Mouse (Mus musculus) gastrocnemius, adult 2 months (tissue): Measurements from ENCODE around the gene Dpep3. TPM values are rescaled to one million over a fixed set of nuclear protein-coding genes. Genes with fewer than 3 reads are reported as not detected.
"Not testable (repeated sequence)": the region's sequence is repeated elsewhere in the genome, so short reads cannot be mapped to it uniquely, and the experiment has no call there.

Experiments
- DNase-seq: peaks from one replicate; pipeline ENCODE4 v3.0.0; 2022
- H3K27ac ChIP-seq: fragments of 200-600 bp; 2 replicates; pipeline ENCODE4 v1.8.1; 2022; ENCODE audit warnings: mild to moderate bottlenecking
- H3K4me3 ChIP-seq: fragments of 200-600 bp; 2 replicates; pipeline ENCODE4 v1.8.1; 2022; ENCODE audit warnings: mild to moderate bottlenecking, moderate library complexity
- CTCF ChIP-seq: fragments of 200-600 bp; IDR thresholded peaks from 2 replicates; pipeline ENCODE4 v1.8.1; 2022; ENCODE audit warnings: antibody characterized with exemption, mild to moderate bottlenecking, moderate library complexity
- intact Hi-C: fragments of 180-260 bp; cut with DNase I; formaldehyde crosslinking; loops from one replicate; pipeline ENCODE4 v1.15.1; 2025
- long read RNA-seq, 2 experiments: library from polyadenylated mRNA; stranded (forward); transcript quantifications; one replicate each; pipeline ENCODE4 v2.0.0; 2021
- total RNA-seq, 2 experiments: library from RNA; stranded (reverse); gene quantifications; 2 replicates each; pipeline ENCODE4 v1.2.3; 2021

Dpep3 gene
- under 1 TPM in 1 of 2 experiments, not detected in 1; 0.17 TPM for total RNA-seq
- long read RNA-seq, experiment 1: 0 reads
- long read RNA-seq, experiment 2: 0 reads

DNA sequence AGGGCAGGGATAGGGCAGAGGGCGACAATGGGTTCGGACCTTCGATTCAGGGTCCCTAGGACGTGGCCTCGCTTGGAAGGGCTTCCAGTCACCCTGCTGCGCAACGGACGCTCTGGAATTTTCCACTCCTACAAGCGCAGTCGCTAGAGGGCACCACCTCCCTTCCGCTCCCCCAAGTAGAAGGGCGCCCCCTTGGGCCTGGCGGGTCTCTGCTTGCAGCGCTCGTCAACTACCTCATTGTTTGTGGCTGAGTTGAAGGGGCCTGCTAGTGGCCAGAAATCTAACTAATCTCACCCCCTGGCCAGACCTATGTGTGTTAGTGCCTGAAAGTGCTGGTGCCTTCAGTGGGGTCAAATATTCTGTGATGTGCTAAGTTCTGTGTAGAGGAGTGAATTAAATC, at the start of gene Dpep3:
Gene Dpep3 (minus strand): TSS at position 105 of the 400 bp plus-strand sequence.
- DNase-seq: no peak
- Histone ChIP-seq H3K4me3 (no peak within 1 kb of the TSS), H3K27ac (no peak within 1 kb of the TSS)
- TF ChIP-seq CTCF: no peak
- intact Hi-C loops: no loop called here

DNA sequence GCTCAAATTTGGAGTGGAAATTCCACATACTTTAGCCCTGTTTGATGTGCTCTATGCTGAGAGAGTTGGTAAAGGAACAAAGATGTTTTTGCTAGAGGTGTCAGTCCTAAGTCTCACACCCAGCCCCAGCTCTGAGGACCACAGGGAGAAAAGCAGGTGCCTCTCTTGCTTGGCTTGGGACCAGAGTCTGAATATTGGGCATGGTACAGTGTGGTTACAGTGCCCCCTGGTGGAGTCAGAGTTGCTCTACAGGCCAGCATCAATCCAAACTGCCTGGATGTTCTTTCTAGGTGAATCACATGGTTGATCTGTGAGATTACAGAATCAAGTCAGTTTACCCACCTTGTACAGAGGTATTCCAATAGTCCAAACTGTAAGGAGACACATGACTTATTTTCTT, 43.3 kb upstream of the Dpep3 start:
- intact Hi-C loops: loop anchor here (1.0 to 5.0 kb wide), 3 partner anchors 31 to 310 kb away; partner anchors contain the start of gene Dus2
- Histone ChIP-seq H3K27ac (no peak overlapping the region), H3K4me3 (no peak overlapping the region)
- no peak; the same call in 1 of the 2 replicates for TF ChIP-seq CTCF
- DNase-seq: peak; percentile 74

DNA sequence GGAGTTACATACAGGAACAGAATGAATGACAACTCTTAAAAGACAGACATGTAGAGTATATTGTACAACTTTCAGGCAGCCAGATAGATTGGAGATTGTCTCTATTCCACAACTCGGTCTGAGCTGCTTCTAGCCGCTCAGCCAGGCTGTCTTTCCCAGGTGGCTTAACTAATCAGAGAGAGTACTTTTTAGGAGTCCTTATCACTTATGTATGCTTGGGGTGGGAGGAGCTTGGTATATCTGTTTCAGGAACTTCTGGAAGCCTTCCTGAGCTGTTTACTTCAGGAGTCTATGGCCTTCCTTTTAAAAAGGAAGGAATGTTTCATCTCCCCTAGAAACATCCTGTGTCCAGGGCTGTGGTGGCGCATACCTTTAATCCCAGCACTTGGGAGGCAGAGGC, 38.8 kb upstream of the Dpep3 start:
- Histone ChIP-seq H3K27ac (no peak overlapping the region), H3K4me3 (no peak overlapping the region)
- no peak for TF ChIP-seq CTCF
- intact Hi-C loops: no loop called here
- no peak for DNase-seq

DNA sequence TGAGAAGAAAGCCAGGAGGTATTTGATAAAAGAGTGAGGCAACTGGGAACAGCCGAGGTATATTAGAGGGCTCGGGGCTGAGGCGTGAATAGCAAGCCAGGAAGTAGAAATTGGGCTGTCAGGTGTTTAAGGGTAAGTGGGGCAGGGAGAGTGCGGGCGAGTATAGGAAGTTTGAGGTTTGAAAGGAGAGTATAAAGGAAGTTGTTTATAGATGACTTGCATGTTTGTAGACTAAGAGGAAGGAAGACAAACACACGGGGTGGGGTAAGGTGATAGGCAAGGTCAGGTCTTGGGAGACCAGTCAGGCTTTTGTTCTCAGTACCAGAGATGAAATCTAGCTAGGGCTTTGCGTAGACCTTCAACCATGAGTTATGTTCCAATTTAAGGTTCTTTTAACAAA, 37.9 kb upstream of the Dpep3 start:
- intact Hi-C loops: no loop called here
- Histone ChIP-seq H3K4me3 (no peak overlapping the region), H3K27ac (no peak overlapping the region)
- TF ChIP-seq CTCF: no peak
- DNase-seq: no peak

DNA sequence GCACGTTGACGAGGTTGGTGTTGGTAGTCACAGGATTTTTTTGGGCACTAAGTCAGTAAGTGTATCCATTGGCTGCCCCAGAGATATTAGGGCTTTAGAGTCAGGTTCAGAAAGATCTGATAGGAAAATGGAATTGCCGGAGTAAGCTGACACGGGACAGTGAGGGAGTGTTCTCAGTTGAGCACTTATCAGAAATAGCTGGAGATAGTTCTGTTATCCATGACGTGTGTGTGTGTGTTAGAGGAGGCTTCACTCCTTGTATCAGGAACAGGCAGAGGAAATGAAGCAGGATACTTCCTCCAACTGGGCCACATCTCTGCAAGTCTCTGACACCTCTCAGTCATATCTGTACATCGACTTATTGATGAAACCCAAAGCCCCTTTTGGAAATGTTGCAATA, 37.1 kb upstream of the Dpep3 start:
- TF ChIP-seq CTCF: no peak
- intact Hi-C loops: no loop called here
- H3K4me3 ChIP-seq: no peak overlapping the region
- H3K27ac ChIP-seq: no peak overlapping the region
- DNase-seq: no peak

DNA sequence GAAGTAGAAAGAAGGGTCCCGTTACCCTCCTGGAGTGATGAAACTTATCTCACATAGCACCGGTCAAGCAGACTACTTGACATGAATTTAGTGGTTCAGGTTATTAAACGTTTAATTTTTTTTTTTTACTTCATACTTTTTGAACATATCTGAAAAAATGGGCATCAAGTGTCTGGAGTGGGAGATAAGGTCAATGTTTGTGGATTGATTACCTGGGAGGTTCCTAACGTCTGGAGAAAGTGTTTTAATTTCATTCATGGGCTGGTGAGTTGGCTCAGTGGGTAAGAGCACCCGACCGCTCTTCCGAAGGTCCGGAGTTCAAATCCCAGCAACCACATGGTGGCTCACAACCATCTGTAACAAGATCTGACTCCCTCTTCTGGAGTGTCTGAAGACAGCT, 33.0 kb upstream of the Dpep3 start:
- not testable (repeated sequence) for H3K27ac ChIP-seq, DNase-seq
- H3K4me3 ChIP-seq: peak overlapping the region; percentile 93; the same call in 1 of the 2 replicates
- intact Hi-C loops: loop anchor here (5.0 kb wide), 1 partner anchor 75 kb away; the partner anchor contains the start of gene Psmb10

DNA sequence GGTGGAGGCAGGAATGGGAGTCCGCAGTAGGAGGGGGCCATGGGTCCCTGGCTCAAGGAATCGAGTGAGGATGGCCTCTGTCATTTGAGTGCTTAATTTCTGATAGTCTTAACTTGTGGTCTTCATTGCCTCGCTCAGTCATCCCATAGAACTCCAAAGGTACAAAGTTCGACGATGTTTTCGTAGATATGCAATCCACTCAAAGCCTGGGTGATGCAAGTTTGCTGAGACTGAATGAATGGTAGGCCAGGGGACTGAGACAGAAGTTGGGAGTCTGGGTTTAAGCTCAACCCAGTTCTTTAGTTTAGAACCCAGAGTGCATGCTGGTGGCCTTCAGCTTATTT, 32.4 kb upstream of the Dpep3 start, which contains the start of gene Ddx28:
Gene Ddx28 (minus strand): TSS at position 240 of the 344 bp plus-strand sequence.
- Histone ChIP-seq H3K4me3 (peak within 1 kb of the TSS; percentile 93), H3K27ac (peak within 1 kb of the TSS; percentile 91)
- no peak for TF ChIP-seq CTCF
- intact Hi-C loops: loop anchor here (1.0 to 5.0 kb wide), 2 partner anchors 74 to 110 kb away; partner anchors contain the start of gene Psmb10
- no peak for DNase-seq

DNA sequence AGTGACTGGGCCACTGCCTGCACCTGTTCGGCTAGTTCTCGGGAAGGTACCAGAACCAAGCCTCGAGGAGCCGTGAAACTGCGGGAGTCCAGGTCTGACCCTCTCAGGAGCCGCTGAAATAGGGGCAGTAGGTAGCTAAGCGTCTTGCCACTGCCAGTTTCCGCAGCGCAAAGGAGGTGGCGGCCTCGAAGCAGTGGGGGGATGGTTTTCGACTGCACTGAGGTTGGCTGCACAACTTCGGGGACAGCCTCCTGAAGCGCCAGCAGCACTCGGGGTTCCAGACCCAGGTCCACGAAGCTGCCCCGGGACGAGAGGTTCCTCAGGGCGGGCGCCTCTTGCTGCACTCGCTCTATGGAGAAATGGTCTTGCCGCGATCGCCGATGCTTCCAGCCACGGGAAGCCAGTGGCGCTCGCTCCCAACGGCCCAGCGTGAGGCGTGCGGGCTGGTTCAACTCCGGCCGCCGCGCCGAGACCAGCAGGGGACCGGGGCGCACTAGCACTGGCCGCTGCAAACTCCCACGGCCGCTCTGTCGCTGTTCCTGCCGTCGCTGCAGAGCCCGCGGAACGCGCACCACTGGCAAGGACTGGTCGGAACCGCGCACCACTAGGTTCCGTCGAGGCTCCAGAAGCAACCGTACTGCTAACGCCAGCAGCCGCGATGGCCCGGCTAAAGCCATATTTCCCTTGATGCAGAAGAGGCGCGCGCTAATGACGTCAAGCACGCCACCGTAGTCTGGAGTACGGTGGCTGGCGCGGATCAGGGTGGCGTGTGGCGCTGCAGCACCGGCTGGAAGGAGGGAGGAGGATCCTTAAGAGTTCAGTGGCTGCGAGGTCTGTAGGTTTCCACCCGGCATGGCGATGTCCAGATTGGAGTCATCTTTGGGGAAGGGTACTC, 31.8 kb upstream of the Dpep3 start:
- Histone ChIP-seq H3K27ac (peak overlapping the region; percentile 91), H3K4me3 (peak overlapping the region; percentile 93)
- peak; percentile 94 for DNase-seq
- TF ChIP-seq CTCF: no peak; the same call in 1 of the 2 replicates
- intact Hi-C loops: loop anchor here (1.0 to 5.0 kb wide), 2 partner anchors 74 to 110 kb away; partner anchors contain the start of gene Psmb10

DNA sequence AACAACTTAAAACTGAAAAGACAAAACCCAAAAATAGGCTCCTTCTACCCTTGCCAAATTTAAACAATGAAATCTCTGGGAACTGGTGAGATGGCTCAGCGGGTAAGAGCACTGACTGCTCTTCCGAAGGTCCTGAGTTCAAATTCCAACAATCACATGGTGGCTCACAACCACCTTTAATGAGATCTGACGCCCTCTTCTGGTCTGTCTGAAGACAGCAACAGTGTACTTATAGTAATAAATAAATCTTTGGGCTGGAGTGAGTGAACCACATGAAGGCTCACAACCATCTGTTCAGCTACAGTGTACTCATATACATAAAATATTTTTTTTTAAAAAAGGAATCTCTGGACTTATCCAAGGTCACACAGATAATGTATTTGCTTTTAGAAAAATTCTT, 28.7 kb upstream of the Dpep3 start:
- DNase-seq, H3K27ac ChIP-seq, H3K4me3 ChIP-seq, intact Hi-C loops: not testable (repeated sequence)
- peak; percentile 20; the same call in 1 of the 2 replicates for TF ChIP-seq CTCF

DNA sequence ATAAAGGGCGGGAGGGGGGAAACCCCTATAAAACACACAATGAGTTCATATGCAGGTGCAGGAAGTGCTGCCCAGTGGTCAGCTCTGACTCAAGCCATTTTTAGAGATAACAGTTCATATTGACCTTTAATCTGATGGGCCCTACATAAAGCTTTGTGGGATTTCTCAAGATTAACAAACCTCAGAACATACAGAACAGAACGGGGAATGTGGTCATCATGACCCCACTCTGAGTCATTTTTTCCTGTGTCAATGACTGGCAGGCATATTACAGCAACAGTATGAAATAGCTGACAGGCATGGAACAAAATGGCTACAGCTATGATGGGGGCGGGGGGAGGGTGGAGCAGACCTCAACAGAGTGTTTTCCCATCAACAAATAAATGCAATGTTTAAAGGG, 27.9 kb upstream of the Dpep3 start:
- TF ChIP-seq CTCF: no peak
- DNase-seq: no peak
- H3K4me3 ChIP-seq: no peak overlapping the region
- intact Hi-C loops: no loop called here
- no peak overlapping the region for H3K27ac ChIP-seq

DNA sequence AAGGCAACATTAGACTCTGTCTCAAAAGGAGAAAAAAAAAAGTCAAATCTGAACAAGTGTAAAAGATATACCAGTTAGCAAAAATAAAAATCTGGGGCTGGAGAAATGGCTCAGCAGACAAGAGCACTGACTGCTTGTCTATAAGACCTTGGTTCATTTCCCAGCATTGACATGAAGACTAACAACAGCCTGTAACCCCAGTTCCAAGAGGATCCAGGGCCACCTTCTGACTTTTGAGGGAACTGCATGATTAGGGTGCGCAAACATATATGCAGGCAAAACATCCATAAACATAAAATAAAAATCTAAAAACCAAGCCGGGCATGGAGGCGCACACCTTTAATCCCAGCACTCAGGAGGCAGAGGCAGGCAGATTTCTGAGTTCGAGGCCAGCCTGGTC, 27.2 kb upstream of the Dpep3 start:
- no peak overlapping the region for H3K27ac ChIP-seq
- no peak for DNase-seq
- H3K4me3 ChIP-seq: no peak overlapping the region
- intact Hi-C loops: no loop called here
- TF ChIP-seq CTCF: peak; percentile 28

DNA sequence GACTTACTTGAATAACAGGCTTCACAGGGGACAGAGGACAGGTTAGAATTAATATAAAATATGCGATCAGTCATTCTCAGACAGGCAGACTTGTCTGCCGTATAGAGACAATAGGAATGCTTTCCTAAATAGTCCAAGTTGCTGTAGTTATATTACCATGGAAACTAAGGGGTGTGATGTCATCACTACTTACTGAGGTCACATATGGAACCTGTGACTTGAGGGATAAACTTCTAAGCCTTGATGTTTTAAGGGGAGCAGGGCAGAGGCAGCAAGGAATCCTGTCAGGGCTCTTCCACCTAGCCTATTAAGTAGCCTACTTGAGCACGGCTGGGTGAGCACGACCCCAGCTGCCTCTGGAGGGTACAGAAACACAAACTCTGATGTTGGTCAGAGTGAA, 26.6 kb upstream of the Dpep3 start, which contains the start of gene Dpep2nb:
Gene Dpep2nb (minus strand): TSS at position 101 of the 400 bp plus-strand sequence.
- Histone ChIP-seq H3K4me3 (no peak within 1 kb of the TSS), H3K27ac (no peak within 1 kb of the TSS)
- intact Hi-C loops: no loop called here
- TF ChIP-seq CTCF: no peak
- DNase-seq: no peak

DNA sequence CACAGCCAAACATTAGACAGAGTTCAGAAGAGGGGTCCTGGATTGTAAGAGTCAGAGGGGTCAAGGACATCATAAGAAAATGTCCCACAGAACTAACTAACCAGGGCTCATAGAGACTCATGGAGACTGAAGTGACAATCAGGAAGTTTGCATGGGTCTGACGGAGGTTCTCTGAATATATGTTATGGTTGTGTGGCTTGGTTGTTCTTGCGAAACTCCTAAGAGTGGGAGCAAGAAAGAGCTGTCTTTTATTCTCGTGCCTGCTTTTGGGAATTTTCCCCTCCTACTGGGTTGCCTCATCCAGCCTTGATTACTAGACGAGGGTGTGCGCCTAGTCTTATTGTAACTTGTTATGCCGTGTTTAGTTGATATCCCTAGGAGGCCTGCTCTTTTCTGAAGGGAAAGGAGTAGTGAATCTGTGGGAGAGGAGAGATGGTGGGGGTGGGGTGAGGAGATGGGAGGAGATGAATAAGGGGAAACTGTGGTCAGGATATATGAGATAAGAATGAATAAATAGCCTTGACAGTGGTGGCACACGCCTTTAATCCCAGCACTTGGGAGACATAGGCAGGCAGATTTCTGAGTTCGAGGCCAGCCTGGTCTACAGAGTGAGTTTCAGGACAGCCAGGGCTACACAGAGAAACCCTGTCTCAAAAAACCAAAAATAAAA, 25.4 kb upstream of the Dpep3 start:
- no peak for DNase-seq
- intact Hi-C loops: no loop called here

More for the DNA sequence above, 25.4 kb upstream of the Dpep3 start:
- no peak overlapping the region for H3K4me3 ChIP-seq
- no peak for TF ChIP-seq CTCF
- no peak overlapping the region for H3K27ac ChIP-seq
